Comparison of ENCODE assay signal across 22 mouse cellular contexts in the genomic region with DNA sequence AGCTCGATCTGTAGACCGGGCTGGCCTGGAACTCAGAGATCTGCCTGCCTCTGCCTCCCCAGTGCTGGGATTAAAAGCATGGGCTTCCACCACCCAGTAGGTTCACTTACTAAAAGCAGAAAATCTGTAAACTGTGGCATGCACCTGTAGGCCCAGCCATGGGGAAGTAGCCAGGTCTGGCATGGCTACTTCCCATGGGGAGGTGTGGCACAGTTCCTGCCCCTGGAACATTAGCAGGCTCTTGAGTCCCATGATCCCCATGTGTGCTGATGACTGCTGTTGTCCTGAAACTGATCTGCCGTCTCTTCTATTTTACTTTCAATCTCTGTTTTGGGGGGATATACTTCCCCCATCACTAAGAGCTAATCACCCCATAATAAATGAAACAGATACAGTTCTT.
"Had no signal": no experiment of that assay in that cellular context is flagged by ENCODE, and none has a peak within 500 bp of the region (broad histone marks: within the 10 kb centered on the region; RNA-seq: fewer than 3 reads in every experiment).

No protein-coding gene starts in this region.

- DNase-seq: cerebellum, postnatal 10 days; cerebellum, postnatal 14 days; cerebellum, postnatal 25 days; cerebellum, postnatal 36 days; embryo, embryonic 11 days; forebrain, postnatal 0 days; gastrocnemius, postnatal 10 days; gastrocnemius, postnatal 25 days; gastrocnemius, postnatal 36 days; heart, adult 11 months; heart, adult 2 months had no signal

- H3K27ac ChIP-seq: embryonic facial prominence, embryonic 10.5 days; embryonic facial prominence, embryonic 12.5 days; embryonic facial prominence, embryonic 13.5 days; embryonic facial prominence, embryonic 15.5 days; forebrain, embryonic 10.5 days; forebrain, embryonic 12.5 days; forebrain, embryonic 13.5 days; forebrain, embryonic 15.5 days; heart, adult 2 months; heart, embryonic 10.5 days had no signal

- H3K4me1 ChIP-seq: embryonic facial prominence, embryonic 10.5 days; embryonic facial prominence, embryonic 12.5 days; embryonic facial prominence, embryonic 13.5 days; embryonic facial prominence, embryonic 15.5 days; forebrain, embryonic 12.5 days; forebrain, embryonic 13.5 days; forebrain, embryonic 15.5 days had no signal

- H3K4me3 ChIP-seq: embryonic facial prominence, embryonic 10.5 days; embryonic facial prominence, embryonic 12.5 days; embryonic facial prominence, embryonic 13.5 days; embryonic facial prominence, embryonic 15.5 days; erythroblast, embryonic 14.5 days; forebrain, embryonic 10.5 days; forebrain, embryonic 12.5 days; forebrain, embryonic 13.5 days; forebrain, embryonic 15.5 days; heart, adult 2 months; heart, embryonic 10.5 days; heart, embryonic 12.5 days had no signal
